Mouse (Mus musculus) cerebellum, postnatal 4 days (tissue): ENCODE measurements around the gene Erbb3.
"Not testable (repeated sequence)": the region's sequence is repeated elsewhere in the genome, so short reads cannot be mapped to it uniquely, and the experiment has no call there.

Experiments
- DNase-seq, 2 experiments: peaks; one replicate each; pipeline ENCODE4 v3.0.0; 2022; ENCODE audit warnings: low spot score in 2 of 2, mixed read lengths in 1 of 2

Erbb3 gene

DNA sequence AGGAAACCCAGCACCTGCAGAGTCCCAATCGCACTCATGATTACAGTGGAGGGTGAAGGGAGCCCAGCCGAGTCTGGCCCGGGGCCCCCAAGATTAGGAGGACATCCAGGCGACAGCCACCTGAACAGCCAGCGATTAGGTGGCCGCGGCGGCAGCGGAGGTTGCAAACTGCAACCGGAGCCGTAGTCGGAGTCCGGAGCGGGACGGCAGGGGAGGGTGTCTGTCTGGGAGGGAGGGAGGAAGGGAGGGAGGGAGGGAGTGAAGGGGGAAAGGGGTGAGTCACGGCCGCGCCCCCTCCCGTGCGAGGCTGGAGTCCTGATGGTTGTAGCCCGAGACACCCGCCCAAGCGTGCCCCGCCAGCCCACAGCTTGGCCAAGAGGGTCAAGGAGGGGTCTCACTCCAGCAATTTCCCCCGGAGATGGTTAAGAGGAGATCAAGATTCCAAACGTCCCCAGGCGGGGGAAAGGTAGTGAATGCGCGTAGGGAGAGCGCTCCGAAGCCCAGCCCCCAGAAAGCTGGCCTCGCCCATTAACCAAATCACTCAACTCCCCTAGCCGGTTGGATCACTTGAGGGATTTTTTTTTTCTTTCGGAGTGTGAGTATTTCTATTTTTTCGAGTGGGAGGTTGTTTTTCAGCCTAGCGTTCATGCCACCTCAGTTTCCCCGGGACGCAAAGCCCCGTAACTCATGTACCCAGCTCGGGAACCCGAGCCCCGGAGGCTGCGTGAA lies at the start of gene Erbb3:
Gene Erbb3 (minus strand): TSS at position 189 of the 729 bp plus-strand sequence.
- no peak for DNase-seq

DNA sequence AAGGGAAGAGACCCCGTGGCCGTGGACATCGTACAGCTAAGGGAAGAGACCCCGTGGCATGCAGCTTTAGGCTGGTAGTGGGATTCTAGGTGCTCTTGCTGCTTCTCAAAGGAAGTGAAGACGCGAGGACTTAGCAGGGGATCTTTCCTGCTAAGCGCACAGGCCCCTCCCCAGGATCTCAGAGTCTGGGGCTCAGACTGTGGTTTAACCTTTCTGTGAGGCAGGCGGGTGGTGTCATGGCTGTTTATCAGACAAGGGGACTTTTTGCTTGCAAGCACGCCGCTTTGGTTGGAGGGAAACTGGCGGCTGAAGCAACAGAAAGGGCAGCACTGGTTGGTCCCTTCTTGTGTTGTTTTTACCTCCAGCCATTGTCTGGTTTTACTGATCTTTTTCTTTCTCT lies 47.6 kb upstream of the Erbb3 start:
- no peak for DNase-seq

DNA sequence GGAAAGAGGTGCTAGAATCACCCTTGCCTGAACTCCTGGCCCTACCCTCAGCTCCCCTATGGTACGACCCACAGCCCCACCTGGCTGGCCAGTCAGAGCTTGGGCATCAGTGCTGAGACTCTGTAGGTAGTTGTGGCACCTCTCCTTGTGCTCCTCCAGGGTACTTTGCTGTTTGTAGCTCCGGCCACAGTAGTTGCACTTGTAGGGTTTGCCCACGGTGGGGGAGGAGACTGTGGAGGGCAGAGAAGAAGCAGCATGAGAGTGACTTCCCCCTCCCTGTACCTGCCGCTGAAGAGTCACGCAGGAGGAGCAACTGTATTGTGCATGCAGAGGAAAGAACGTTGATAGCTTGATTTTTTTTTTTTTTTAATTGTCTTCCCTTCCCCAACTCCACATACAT lies 47.1 kb upstream of the Erbb3 start:
- DNase-seq: no peak

DNA sequence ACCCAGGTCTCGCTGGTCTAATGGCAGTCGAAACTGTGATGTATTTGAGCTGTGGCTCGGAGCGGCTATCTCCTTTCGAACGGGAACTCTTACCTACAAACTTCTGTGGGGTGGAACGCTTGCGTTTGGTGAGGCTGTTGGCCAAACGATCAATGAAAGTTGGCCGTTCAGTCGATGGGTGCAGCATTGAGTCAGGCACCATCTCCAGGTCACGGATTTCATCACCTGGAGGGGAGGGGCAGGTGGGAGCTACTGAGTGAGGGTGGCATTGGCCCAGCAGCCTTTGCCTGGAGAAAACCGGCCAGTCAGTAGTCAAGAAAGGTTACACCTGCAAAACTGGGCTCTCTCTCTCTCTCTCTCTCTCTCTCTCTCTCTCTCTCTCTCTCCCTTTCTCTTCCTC lies 46.2 kb upstream of the Erbb3 start:
- no peak for DNase-seq

DNA sequence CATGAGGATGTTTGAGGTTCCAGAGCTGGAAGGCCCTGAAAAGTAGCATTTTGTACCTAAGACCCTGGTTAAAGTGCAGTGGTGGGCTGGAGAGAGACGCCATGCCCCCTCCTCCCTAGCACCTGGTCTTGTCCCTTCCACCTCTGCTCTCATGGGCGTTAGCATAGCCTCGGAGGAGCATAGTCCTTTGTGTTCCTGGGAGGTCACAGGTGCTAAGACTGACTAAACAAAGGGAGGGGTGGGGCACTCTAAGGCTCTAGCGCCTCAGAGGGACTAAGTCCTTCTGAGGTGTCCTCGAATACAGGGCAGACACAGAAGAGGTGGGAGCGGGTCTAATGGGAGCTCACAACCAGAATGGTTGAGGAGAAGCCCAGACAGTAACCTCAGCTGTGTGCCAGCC lies 42.1 kb upstream of the Erbb3 start:
- no peak for DNase-seq

DNA sequence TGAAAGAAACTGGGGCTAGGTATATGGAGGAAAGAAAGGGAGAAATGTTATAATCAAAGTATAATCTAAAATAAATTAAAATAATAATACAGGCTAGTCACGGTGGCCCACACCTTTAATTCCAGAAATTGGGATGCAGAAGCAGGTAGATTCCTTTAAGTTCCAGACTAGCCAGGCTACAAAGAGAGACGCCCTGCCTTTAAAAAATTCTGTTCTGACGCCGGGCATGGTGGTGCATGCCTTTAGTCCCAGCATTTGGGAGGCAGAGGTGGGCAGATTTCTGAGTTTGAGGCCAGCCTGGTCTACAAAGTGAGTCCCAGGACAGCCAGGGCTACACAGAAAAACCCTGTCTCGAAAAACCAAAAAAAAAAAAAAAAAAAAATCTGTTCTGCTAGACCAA lies 40.9 kb upstream of the Erbb3 start:
- DNase-seq: not testable (repeated sequence)

DNA sequence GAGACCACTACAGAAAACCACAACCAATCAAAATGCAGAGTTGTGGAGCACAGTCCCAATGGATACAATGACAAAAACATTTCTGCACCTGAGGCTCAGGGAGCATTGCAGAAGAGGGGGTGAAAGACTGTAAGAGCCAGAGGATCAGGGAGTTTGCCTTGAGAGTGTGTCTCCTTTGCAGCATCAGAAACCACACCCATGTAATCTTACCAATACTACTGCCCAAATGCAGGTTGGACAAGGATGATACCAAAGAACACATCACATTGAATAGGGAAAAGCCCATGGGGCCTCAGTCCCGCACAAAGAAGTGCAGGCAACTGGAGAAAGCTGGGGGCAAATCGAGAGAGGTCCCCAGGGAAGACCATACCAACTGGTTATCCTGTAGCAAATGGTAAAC lies 40.3 kb upstream of the Erbb3 start:
- DNase-seq: no peak

DNA sequence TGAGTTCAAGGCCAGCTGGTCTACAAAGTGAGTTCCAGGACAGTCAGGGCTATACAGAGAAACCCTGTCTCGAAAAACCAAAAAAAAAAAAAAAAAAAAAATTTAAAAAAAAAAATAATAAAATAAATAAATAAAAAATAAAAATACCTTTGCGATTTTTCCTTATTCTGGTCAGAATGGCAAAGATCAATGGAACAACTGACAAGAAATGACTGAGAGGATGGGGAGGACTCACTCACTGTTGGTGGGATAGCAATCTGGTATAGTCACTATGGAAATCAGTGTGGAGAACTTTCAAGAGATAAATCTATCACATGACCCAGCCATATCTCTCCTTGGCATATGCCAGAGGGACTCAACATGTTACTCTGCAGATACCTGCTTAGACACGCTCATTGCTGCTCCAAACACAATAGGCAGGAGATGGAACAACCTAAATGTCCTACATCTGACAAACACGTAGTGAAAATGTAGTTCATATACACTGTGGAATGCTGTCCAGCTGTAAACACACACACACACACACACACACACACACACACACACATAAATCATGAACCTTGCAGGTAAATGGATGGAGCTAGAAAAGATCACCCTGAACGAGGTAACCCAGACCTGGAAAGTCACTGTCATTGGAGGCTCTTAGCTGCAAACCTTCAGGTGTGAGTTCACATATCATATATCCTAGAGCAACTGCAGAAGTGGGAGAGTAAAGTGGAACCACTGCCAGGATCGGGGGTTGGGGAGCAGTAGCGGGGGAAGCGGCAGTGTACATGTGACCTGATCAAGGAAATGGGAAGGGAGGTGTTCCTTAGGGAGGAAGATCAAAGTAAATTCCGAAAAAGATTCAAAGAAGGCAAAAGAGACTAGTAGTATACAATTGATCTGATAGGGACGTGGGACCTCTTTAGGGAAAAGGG lies 38.2 kb upstream of the Erbb3 start:
- DNase-seq: no peak

DNA sequence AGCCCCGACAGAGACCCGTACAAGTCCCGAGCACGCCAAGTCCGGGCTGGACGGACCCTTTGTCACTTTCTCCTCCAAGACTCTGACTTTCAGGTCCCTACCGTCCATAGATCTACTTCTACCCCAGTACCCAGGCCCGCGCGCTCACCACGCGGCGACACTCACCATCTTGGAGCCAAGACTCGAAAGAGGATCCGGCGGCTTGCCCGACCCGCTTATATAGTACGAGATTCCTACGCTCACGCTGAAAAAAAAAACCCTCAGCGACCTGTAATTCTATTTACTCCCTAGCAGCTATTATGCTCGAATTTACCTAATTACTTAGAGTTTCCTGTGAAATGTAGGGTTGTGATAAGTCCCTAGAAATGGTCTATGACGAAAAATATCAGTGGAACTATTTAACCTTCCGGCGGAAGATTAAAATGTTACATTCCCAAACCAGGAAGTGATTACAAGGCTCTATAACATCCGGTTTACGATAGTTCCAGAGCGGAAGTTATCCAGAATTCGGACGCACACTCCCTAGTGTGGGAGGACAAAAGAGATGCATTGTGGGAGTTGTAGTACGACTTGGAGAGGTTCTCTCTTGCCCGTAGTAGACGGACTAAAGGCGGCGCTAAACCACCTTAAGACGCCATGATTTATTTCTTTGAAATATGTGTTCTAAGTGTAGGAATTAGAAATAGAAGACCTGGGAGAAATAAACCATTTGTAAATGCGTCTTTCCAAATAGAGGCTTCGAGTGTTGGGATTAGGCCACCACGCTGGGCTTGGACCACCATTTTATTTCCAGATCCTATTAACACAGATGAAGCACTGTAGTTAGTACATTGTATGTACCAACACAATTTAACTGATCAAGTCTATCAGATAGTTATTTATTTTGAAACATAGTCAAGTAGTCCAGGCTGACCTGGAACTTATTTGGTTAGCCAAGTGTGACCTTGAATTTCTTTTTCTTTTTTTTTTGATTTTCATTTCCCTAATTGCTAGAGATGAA lies 37.2 kb upstream of the Erbb3 start, which contains the start of gene Rps26:
Gene Rps26 (minus strand): TSS at position 437 of the 1,000 bp plus-strand sequence.
- peak; percentile 49 to 86 for DNase-seq

DNA sequence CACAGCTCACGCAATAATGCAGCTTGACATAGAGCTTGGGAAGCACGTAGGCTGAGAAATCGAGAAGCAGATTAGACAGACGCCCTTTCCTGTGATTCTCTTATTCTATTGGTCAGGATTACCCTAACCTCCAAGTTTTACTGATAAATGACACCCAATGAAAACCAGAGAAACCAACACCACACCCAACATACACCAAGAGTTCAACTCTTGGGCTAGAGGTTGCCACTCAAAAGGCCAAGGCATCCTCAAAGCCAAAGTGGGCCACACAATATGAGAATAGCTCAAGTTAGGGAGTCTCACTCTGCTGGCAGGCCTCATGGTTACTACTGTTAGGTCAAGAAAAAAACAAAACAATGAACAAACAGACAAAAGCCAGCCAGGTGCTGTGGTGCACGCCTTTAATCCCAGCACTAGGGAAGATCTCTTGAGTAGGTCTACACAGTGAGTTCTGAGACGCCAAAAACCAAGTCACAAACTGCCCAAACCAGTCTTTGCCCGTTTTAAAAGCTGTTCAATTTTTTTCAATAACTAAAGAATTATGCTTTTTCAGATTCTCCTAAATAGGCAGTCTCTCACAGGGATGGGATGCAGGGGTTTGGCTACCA lies 35.9 kb upstream of the Erbb3 start:
- DNase-seq: no peak

DNA sequence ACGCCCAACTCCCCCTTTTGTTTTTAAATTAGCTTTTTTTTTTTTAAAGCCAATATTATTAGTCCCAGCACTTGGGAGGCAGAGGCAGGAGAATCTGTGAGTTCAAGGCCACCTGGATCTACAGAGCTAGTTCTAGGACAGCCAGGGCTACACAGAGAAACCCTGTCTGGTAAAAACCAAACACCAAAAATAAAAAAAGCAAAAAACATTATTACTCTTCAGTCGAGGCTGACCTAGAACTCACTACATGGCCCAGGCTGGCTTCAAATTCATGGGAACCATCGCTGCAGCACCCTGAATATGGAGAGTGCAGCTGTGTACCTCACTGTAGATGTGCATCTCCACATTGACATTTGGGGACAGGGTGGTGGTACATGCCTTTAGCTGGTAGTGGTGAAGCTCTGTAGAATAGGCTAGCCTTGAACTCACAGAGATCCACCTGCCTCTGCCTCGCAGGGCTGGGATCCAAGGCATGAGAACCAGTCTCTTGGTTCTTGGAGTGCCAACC lies 33.7 kb upstream of the Erbb3 start:
- not testable (repeated sequence) for DNase-seq

DNA sequence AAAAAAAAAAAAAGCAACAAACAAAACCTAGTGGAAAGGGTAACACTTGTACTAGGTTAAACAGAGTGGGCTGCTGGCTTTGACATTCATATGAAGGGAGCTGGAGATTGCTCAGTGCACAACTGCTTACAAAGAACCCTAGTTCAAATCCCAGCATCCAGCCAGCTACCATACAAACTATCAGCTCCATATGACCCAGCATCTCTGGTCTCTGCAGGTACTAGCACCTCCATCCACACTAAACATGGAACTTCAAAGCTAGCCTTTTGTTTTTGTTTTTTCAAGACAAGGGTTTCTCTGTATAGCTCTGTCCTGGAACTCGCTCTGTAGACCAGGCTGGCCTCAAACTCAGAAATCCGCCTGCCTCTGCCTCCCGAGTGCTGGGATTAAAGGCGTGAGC lies 33.2 kb upstream of the Erbb3 start:
- no peak for DNase-seq

DNA sequence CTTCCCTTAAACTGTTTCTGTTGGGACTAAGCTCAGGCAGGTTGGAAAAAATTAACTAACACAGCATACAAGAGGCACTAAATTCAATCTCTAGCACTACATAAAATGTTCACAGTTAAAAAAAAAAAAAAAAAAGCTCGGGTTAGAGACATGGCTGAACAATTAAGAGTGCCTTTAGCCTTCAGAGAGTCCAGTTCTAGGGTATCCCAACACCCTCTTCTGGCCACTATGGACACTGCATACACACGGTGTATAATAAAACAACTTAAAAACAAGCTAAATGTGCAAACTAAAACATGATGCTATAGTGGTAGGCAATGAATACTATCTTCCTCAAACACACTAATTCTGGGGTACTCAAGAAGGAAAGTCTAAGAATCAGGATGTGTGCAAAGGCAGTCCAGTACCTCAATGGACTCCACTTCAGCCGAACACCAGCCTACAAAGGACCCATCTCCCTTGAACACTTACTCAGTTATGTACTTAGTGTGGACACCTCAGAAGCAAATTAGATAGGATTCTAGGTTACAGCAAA lies 32.6 kb upstream of the Erbb3 start:
- no peak for DNase-seq

DNA sequence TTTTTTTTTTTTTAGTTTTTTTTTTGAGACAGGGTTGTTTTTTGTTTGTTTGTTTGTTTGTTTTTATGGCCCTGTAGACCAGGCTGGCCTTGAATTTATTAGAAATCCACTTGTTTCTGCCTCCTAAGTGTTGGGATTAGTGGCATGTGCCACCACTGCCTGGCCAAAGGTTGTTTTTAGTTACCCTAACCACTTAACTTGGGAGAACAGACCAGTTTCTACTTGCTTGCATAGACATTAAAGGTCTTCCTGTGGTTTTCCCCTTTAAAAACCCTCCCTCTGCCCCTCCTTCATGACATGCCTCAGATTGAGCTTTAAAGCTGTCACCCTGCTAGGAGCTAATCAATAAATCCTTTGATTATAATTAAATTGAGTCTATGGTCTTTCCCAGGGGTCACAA lies 30.8 kb upstream of the Erbb3 start:
- no peak for DNase-seq

DNA sequence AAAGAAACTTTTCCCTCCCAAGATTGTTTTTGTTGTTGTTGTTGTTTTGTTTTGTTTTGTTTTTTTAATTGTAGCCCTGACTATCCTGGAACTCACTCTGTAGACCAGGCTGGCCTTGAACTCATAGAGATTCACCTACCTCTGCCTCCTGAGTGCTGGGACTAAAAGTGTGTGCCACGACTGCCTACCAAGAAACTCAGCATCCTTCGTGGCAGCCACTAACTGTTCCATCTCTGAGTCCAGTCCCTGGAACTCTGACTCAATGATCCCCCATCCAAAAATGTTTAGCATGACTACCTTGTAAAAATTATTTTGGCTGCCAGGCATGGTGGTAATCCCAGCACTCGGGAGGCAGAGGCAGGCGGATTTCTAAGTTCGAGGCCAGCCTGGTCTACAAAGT lies 29.7 kb upstream of the Erbb3 start:
- DNase-seq: not testable (repeated sequence)

DNA sequence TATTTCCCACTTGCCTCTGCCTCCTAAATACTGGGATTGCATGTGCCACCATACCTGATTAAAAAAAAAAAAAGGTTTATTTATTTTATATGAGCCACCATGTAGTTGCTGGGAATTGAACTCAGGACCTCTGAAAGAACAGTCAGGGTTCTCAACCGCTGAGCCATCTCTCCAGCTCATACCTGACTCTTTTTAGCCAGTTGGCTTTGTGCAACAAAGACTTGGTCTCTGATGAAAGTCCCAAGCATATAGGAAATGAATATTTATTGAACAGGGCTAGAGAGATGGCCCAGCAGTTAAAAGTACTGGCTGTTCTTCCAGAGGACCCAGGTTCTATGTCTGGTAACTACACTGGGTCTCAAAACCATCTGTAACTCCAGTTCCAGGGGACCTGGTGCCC lies 29.1 kb upstream of the Erbb3 start:
- no peak for DNase-seq

DNA sequence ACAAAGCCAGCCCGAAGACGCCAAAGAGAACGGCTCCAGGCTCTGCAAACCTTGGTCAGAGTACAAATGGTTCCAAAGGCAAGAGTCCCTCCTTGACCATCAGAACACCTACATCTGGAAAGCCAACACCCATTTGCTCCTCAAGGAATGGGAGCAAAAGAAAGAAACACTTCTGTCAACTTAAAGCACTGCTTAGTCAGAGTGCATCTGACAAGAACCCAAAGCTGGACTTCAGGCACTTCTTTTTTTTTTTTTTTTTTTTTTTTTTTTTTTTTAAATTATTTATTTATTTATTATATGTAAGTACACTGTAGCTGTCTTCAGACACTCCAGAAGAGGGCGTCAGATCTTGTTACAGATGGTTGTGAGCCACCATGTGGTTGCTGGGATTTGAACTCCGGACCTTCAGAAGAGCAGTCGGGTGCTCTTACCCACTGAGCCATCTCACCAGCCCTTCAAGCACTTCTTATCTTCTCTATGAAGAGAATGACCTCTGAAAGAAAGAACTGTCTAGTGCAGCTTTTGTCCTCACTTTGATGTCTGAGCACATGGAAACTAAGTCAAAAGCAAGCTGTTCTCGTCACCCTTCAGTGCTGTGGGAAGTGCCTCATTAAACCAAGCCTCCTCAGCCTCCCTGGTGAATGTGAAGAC lies 26.5 kb upstream of the Erbb3 start:
- DNase-seq: not testable (repeated sequence)

DNA sequence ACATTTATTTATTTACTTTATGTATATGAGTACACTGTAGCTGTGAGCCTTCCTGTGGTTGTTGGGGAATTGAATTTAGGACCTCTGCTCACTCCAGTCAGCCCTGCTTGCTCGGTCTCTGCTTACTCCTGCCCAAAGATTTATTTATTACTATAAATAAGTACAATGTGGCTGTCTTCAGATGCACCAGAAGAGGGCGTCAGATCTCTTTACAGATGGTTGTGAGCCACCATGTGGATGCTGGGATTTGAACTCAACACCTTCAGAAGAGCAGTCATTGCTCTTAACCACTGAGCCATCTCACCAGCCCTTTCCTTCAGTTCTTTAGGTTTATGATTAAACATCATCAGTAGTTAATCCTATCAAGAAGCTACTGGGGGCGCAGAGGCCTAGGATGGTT lies 25.5 kb upstream of the Erbb3 start:
- DNase-seq: no peak

DNA sequence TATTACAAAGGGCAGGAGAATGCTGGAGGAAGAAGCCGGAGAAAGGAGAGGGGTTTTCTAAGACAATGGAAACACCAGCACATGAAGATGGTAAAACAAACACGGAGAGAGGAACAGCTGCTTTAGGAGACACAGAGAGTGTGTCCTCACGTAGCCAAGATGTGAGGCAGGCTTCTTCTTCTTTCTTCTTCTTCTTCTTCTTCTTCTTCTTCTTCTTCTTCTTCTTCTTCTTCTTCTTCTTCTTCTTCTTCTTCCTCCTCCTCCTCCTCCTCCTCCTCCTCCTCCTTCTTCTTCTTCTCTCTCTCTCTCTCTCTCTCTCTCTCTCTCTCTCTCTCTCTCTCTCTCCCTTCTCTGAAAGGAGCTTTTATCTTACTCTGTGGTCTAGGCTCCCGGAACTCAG lies 24.4 kb upstream of the Erbb3 start:
- not testable (repeated sequence) for DNase-seq

DNA sequence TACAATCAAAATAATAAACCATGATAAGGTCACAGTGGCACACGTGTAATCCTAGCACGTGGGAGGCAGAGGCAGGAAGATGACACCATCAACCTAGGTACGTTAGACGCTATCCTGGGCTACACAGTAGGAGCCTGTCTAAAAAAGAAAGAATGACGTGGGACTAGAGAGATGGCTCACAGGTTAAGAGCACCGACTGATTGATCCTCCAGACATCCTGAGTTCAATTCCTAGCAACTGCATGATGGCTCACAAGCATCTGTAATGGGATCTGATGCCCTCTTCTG lies 23.6 kb upstream of the Erbb3 start:
- DNase-seq: no peak
